Mouse (Mus musculus): ENCODE results near the gene Mki67. TPM values are rescaled to one million over a fixed set of nuclear protein-coding genes. Genes with fewer than 3 reads are reported as not detected.

The Mki67 gene
- total and polyA plus RNA-seq, 3 experiments: 88.6 to 401 (median 271) TPM

DNA sequence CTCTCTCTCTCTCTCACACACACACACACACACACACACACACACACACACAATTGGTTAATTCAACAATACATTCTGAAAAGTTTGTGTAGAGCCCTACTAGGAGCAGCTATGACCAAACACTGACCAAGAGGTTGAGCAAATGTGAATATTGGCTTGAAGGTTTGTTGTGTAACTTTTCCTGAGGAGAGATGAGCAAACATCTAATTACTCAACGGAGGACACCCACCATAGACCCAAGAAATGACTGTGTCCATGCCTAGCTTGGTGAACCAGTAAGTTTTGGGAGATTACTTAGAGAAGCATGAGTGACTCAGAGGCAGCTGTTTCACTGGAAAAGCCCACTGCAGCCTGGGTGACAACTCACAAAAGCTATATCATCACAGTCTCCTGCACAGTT lies 71.7 kb downstream of the Mki67 start:
- Histone ChIP-seq H3K9ac (ENCODE audit: control insufficient read depth, low read depth, low read length, poor library complexity, severe bottlenecking) (no peak overlapping the region), H3K4me1 (ENCODE audit: control insufficient read depth in 1 of 2, insufficient read depth in 2 of 2, low read length in 2 of 2) (no peaks in the 10 kb centered on the region), H3K4me3 (ENCODE audit: control insufficient read depth in 1 of 2, insufficient read depth in 1 of 2, low read depth in 2 of 2, low read length in 2 of 2) (no peak overlapping the region), H3K79me2 (ENCODE audit: control insufficient read depth, insufficient read depth, low read length, poor library complexity) (no peaks in the 10 kb centered on the region), H3K9me3 (replicated peaks; ENCODE audit: insufficient read depth, low read length) (no peaks in the 10 kb centered on the region), H3K36me3 (ENCODE audit: control insufficient read depth in 1 of 2, insufficient read depth in 2 of 2, low read length in 2 of 2) (no peaks in the 10 kb centered on the region; a peak in 1 of 4 replicates), H3K27ac (ENCODE audit: control insufficient read depth, low read depth, low read length) (no peak overlapping the region), H3K27me3 (ENCODE audit: control insufficient read depth in 1 of 2, insufficient read depth in 2 of 2, low read length in 2 of 2) (no peaks in the 10 kb centered on the region)
- no peak for DNase-seq (ENCODE audit: low read depth, low spot score)
- no peak for TF ChIP-seq UBTF (IDR thresholded peaks at IDR 0.05; ENCODE audit: borderline replicate concordance, insufficient read depth, low read depth, low read length)
- no peak for TF ChIP-seq MYC (IDR thresholded peaks at IDR 0.05; ENCODE audit: low read depth, low read length)
- TF ChIP-seq ZC3H11A (IDR thresholded peaks at IDR 0.05; ENCODE audit: low read depth, low read length): no peak
- no peak for TF ChIP-seq USF2 (IDR thresholded peaks at IDR 0.05; ENCODE audit: borderline replicate concordance in 1 of 2, insufficient read depth in 1 of 2, low read depth in 1 of 2, low read length in 2 of 2)
- no peak for TF ChIP-seq NRF1 (IDR thresholded peaks at IDR 0.05; ENCODE audit: insufficient read depth, low read depth, low read length, poor library complexity, severe bottlenecking)
- no peak for TF ChIP-seq ZNF384 (IDR thresholded peaks at IDR 0.05; ENCODE audit: low read depth, low read length)
- TF ChIP-seq MXI1 (IDR thresholded peaks at IDR 0.05; ENCODE audit: low read depth, low read length): no peak
- TF ChIP-seq POLR2AphosphoS2 (IDR thresholded peaks at IDR 0.05; ENCODE audit: low read length): no peak

DNA sequence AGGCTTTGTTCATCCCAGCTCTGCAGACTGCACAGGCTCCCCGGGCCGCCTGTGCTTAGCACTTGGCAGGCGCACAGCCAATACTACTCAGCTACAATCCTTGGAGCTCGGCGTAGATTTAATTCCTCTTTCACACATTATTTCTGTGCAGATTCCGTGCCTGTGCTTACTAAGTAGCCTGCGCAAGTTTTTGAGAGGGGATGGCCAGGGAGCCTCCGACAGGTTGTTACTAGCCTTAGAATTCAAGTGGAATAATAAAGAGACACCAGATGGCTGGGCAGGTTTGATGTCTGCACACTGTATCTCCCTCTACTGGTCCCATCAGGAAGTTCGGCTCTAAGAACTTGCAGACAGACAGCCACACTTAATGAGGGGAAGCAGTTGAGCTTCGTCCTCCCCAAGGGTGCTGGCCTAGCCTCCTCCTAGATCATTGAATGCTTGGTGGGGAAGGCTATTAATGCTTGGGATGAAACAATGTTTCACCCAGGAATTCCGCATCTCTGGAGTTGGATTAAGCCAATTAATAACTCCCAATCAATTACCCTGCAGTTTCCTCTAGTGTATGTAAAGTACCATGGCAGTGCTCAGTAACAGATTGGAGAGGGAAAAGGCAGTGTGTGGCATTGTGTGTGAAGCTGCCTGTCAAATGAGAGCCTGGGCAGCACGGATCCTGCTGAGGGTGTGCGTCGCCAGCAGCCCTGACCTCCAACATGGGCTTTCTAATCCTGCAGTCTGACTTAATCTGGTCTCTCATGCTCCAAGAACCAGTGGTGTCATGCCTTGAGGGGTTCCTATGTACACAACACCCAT lies 74.3 kb downstream of the Mki67 start:
- Histone ChIP-seq H3K9ac (ENCODE audit: control insufficient read depth, low read depth, low read length, poor library complexity, severe bottlenecking) (no peak overlapping the region), H3K9me3 (replicated peaks; ENCODE audit: insufficient read depth, low read length) (no peaks in the 10 kb centered on the region), H3K27ac (ENCODE audit: control insufficient read depth, low read depth, low read length) (no peak overlapping the region), H3K4me3 (ENCODE audit: control insufficient read depth in 1 of 2, insufficient read depth in 1 of 2, low read depth in 2 of 2, low read length in 2 of 2) (no peak overlapping the region), H3K79me2 (ENCODE audit: control insufficient read depth, insufficient read depth, low read length, poor library complexity) (no peaks in the 10 kb centered on the region), H3K4me1 (ENCODE audit: control insufficient read depth in 1 of 2, insufficient read depth in 2 of 2, low read length in 2 of 2) (no peaks in the 10 kb centered on the region), H3K27me3 (ENCODE audit: control insufficient read depth in 1 of 2, insufficient read depth in 2 of 2, low read length in 2 of 2) (no peaks in the 10 kb centered on the region), H3K36me3 (ENCODE audit: control insufficient read depth in 1 of 2, insufficient read depth in 2 of 2, low read length in 2 of 2) (no peaks in the 10 kb centered on the region)
- DNase-seq (ENCODE audit: low read depth, low spot score): peak; percentile 66
- TF ChIP-seq SMC3 (IDR thresholded peaks at IDR 0.05; ENCODE audit: low read depth, low read length) (peak; percentile 65), MXI1 (IDR thresholded peaks at IDR 0.05; ENCODE audit: low read depth, low read length) (no peak), CTCF (IDR thresholded peaks at IDR 0.05 in 2 of 3, conservative IDR thresholded peaks at IDR 0.05 in 1 of 3; ENCODE audit: control insufficient read depth in 1 of 3, insufficient read depth in 1 of 3, low read depth in 2 of 3, low read length in 3 of 3, poor library complexity in 1 of 3, severe bottlenecking in 1 of 3) (peak; percentile 36 to 69 (median 60)), RAD21 (IDR thresholded peaks at IDR 0.05; ENCODE audit: low read depth, low read length) (peak; percentile 54)

Other genes starting within 250 kb of the Mki67 start
- not detected in 2 replicates for gene Clrn3, start 187.7 kb downstream of the Mki67 start, total RNA-seq (2012; rRNA removed)
- not detected for gene Clrn3, start 187.7 kb downstream of the Mki67 start, polyA plus RNA-seq (2012; ENCODE audit: insufficient read depth in 1 of 2, insufficient read length in 2 of 2, low read depth in 1 of 2, low replicate concordance in 2 of 2, missing spikeins in 1 of 2)
- gene Ptpre, start 178.9 kb downstream of the Mki67 start, total RNA-seq (2012; rRNA removed): 4.9 and 6.9 TPM in 2 replicates
- gene Ptpre, start 178.9 kb downstream of the Mki67 start, polyA plus RNA-seq (2012; ENCODE audit: insufficient read depth in 1 of 2, insufficient read length in 2 of 2, low read depth in 1 of 2, low replicate concordance in 2 of 2, missing spikeins in 1 of 2): 10 to 100 TPM in 1 of 2 experiments, not detected in 1; 12.9 TPM

Data from MEL (cell line).